Mouse (Mus musculus): ENCODE data around the gene Tuft1. TPM values are rescaled to one million over a fixed set of nuclear protein-coding genes. Genes with fewer than 3 reads are reported as not detected.
"Not testable (repeated sequence)": the region's sequence is repeated elsewhere in the genome, so short reads cannot be mapped to it uniquely, and the experiment has no call there.

The Tuft1 gene
- polyA plus RNA-seq, 1 experiment from 2014 or later, result 17.0 TPM

GRCm38 (mm10) chr3:94675101-94675500 lies 16.4 kb upstream of the Tuft1 start:
- not testable (repeated sequence) for H3K4me3 ChIP-seq (replicated peaks; ENCODE audit: low read length); H3K36me3 ChIP-seq (ENCODE audit: control insufficient read depth, insufficient read depth, low read length); H3K27ac ChIP-seq (ENCODE audit: low read length); H3K4me2 ChIP-seq (ENCODE audit: low read depth, low read length); ATAC-seq (ENCODE audit: insufficient read depth, low FRiP score); H3K9ac ChIP-seq (ENCODE audit: low read length); H3K27me3 ChIP-seq (ENCODE audit: control insufficient read depth, insufficient read depth, low read length); H3K4me1 ChIP-seq (ENCODE audit: control insufficient read depth, insufficient read depth, low read length); H3K9me3 ChIP-seq (replicated peaks; ENCODE audit: control insufficient read depth, low read length)
- 65% methylated on average over 9 of the region's 9 CpGs for WGBS

GRCm38 (mm10) chr3:94665896-94666295 lies 7.2 kb upstream of the Tuft1 start:
- not testable (repeated sequence) for H3K4me2 ChIP-seq (ENCODE audit: low read depth, low read length); H3K27ac ChIP-seq (ENCODE audit: low read length); H3K9me3 ChIP-seq (replicated peaks; ENCODE audit: control insufficient read depth, low read length); H3K27me3 ChIP-seq (ENCODE audit: control insufficient read depth, insufficient read depth, low read length); H3K4me3 ChIP-seq (replicated peaks; ENCODE audit: low read length); H3K9ac ChIP-seq (ENCODE audit: low read length); H3K4me1 ChIP-seq (ENCODE audit: control insufficient read depth, insufficient read depth, low read length); H3K36me3 ChIP-seq (ENCODE audit: control insufficient read depth, insufficient read depth, low read length); ATAC-seq (ENCODE audit: insufficient read depth, low FRiP score)
- WGBS, result 10% methylated on average over 7 of the region's 7 CpGs

GRCm38 (mm10) chr3:94665060-94665802 lies 6.6 kb upstream of the Tuft1 start:
- not testable (repeated sequence) for H3K27ac ChIP-seq (ENCODE audit: low read length); ATAC-seq (ENCODE audit: insufficient read depth, low FRiP score)
- 75% methylated on average over 3 of the region's 5 CpGs for WGBS

GRCm38 (mm10) chr3:94660841-94661240 lies 2.2 kb upstream of the Tuft1 start:
- not testable (repeated sequence) for H3K9ac ChIP-seq (ENCODE audit: low read length); H3K4me3 ChIP-seq (replicated peaks; ENCODE audit: low read length); H3K4me2 ChIP-seq (ENCODE audit: low read depth, low read length); H3K36me3 ChIP-seq (ENCODE audit: control insufficient read depth, insufficient read depth, low read length); H3K27ac ChIP-seq (ENCODE audit: low read length); H3K9me3 ChIP-seq (replicated peaks; ENCODE audit: control insufficient read depth, low read length); H3K4me1 ChIP-seq (ENCODE audit: control insufficient read depth, insufficient read depth, low read length); H3K27me3 ChIP-seq (ENCODE audit: control insufficient read depth, insufficient read depth, low read length); ATAC-seq (ENCODE audit: insufficient read depth, low FRiP score)
- 85% methylated on average over 2 of the region's 2 CpGs for WGBS

More at GRCm38 (mm10) chr3:94665060-94665802, 6.6 kb upstream of the Tuft1 start:
- not testable (repeated sequence) for H3K4me1 ChIP-seq (ENCODE audit: control insufficient read depth, insufficient read depth, low read length); H3K4me3 ChIP-seq (replicated peaks; ENCODE audit: low read length); H3K4me2 ChIP-seq (ENCODE audit: low read depth, low read length); H3K9ac ChIP-seq (ENCODE audit: low read length); H3K9me3 ChIP-seq (replicated peaks; ENCODE audit: control insufficient read depth, low read length); H3K36me3 ChIP-seq (ENCODE audit: control insufficient read depth, insufficient read depth, low read length); H3K27me3 ChIP-seq (ENCODE audit: control insufficient read depth, insufficient read depth, low read length)

- not testable (repeated sequence) for H3K9ac ChIP-seq (ENCODE audit: low read length); H3K27me3 ChIP-seq (ENCODE audit: control insufficient read depth, insufficient read depth, low read length); H3K9me3 ChIP-seq (replicated peaks; ENCODE audit: control insufficient read depth, low read length); H3K36me3 ChIP-seq (ENCODE audit: control insufficient read depth, insufficient read depth, low read length); H3K4me1 ChIP-seq (ENCODE audit: control insufficient read depth, insufficient read depth, low read length)
- peak; percentile 91 for ATAC-seq (ENCODE audit: insufficient read depth, low FRiP score)
- peak overlapping the region; percentile 90 for H3K27ac ChIP-seq (ENCODE audit: low read length)
- peak overlapping the region; percentile 49 for H3K4me2 ChIP-seq (ENCODE audit: low read depth, low read length)
- H3K4me3 ChIP-seq (replicated peaks; ENCODE audit: low read length), result peak overlapping the region; percentile 20
- 29% methylated on average over 7 of the region's 10 CpGs for WGBS
Observed at GRCm38 (mm10) chr3:94659142-94659748, 573 bp upstream of the Tuft1 start.

- H3K36me3 ChIP-seq (ENCODE audit: control insufficient read depth, insufficient read depth, low read length); H3K27me3 ChIP-seq (ENCODE audit: control insufficient read depth, insufficient read depth, low read length); H3K9me3 ChIP-seq (replicated peaks; ENCODE audit: control insufficient read depth, low read length); H3K4me1 ChIP-seq (ENCODE audit: control insufficient read depth, insufficient read depth, low read length): not testable (repeated sequence)
- WGBS, result 2% methylated on average over 23 of the region's 47 CpGs
- Histone ChIP-seq H3K4me3 (replicated peaks; ENCODE audit: low read length) (peak overlapping the region; percentile 53), H3K4me2 (ENCODE audit: low read depth, low read length) (peak overlapping the region; percentile 70), H3K9ac (ENCODE audit: low read length) (peak overlapping the region; percentile 72), H3K27ac (ENCODE audit: low read length) (peak overlapping the region; percentile 37)
- ATAC-seq (ENCODE audit: insufficient read depth, low FRiP score), result peak; percentile 5; the same call in 1 of the 2 replicates
Observed at GRCm38 (mm10) chr3:94657852-94658739, 576 bp downstream of the Tuft1 start.

GRCm38 (mm10) chr3:94653967-94654366 lies 4.7 kb downstream of the Tuft1 start:
- H3K4me2 ChIP-seq (ENCODE audit: low read depth, low read length); ATAC-seq (ENCODE audit: insufficient read depth, low FRiP score); H3K9me3 ChIP-seq (replicated peaks; ENCODE audit: control insufficient read depth, low read length); H3K9ac ChIP-seq (ENCODE audit: low read length); H3K4me3 ChIP-seq (replicated peaks; ENCODE audit: low read length); H3K27ac ChIP-seq (ENCODE audit: low read length); H3K36me3 ChIP-seq (ENCODE audit: control insufficient read depth, insufficient read depth, low read length); H3K27me3 ChIP-seq (ENCODE audit: control insufficient read depth, insufficient read depth, low read length): not testable (repeated sequence)
- H3K4me1 ChIP-seq (ENCODE audit: control insufficient read depth, insufficient read depth, low read length), result peaks cover 16% of the 10 kb centered on the region
- 51% methylated on average over 1 of the region's 1 CpGs for WGBS

GRCm38 (mm10) chr3:94650409-94650808 lies 8.3 kb downstream of the Tuft1 start:
- Histone ChIP-seq H3K36me3 (ENCODE audit: control insufficient read depth, insufficient read depth, low read length) (no peaks in the 10 kb centered on the region), H3K9me3 (replicated peaks; ENCODE audit: control insufficient read depth, low read length) (no peaks in the 10 kb centered on the region), H3K4me3 (replicated peaks; ENCODE audit: low read length) (no peak overlapping the region), H3K4me1 (ENCODE audit: control insufficient read depth, insufficient read depth, low read length) (peaks cover 22% of the 10 kb centered on the region), H3K27ac (ENCODE audit: low read length) (peak overlapping the region; percentile 90; the same call in 1 of the 2 replicates), H3K4me2 (ENCODE audit: low read depth, low read length) (no peak overlapping the region), H3K27me3 (ENCODE audit: control insufficient read depth, insufficient read depth, low read length) (no peaks in the 10 kb centered on the region), H3K9ac (ENCODE audit: low read length) (no peak overlapping the region)
- ATAC-seq (ENCODE audit: insufficient read depth, low FRiP score), result no peak
- 66% methylated on average over 7 of the region's 7 CpGs for WGBS
